Mouse (Mus musculus) bone marrow, adult 2 months (tissue): ENCODE results near the gene Aagab.

ENCODE experiments used
- CTCF ChIP-seq: fragments of 200-500 bp; IDR thresholded peaks from 2 replicates; pipeline ENCODE4 v1.5.1; 2011; ENCODE audit warnings: low read length, control low read depth; ENCODE audit not compliant: control insufficient read depth, insufficient read depth
- POLR2A ChIP-seq: fragments of 200-500 bp; IDR thresholded peaks from 2 replicates; pipeline ENCODE4 v1.6.1; 2011; ENCODE audit warnings: low read depth, mild to moderate bottlenecking, control low read depth, low read length, borderline replicate concordance; ENCODE audit not compliant: control insufficient read depth

GRCm38 (mm10) chr9:63650905-63651304, 48.4 kb downstream of the Aagab start:
- no peak for TF ChIP-seq CTCF
- TF ChIP-seq POLR2A, result no peak
